Mouse (Mus musculus) embryo, embryonic 9.5 days (tissue): ENCODE measurements around the gene Rab22a.
A peak's percentile ranks its signal among the peaks of the same experiment; 100 is the strongest.
"Not testable (repeated sequence)": the region's sequence is repeated elsewhere in the genome, so short reads cannot be mapped to it uniquely, and the experiment has no call there.

Experiments
- DNase-seq: peaks from one replicate; pipeline ENCODE4 v3.0.0-alpha.2; 2017; ENCODE audit errors: extremely low spot score

Gene Rab22a

DNA sequence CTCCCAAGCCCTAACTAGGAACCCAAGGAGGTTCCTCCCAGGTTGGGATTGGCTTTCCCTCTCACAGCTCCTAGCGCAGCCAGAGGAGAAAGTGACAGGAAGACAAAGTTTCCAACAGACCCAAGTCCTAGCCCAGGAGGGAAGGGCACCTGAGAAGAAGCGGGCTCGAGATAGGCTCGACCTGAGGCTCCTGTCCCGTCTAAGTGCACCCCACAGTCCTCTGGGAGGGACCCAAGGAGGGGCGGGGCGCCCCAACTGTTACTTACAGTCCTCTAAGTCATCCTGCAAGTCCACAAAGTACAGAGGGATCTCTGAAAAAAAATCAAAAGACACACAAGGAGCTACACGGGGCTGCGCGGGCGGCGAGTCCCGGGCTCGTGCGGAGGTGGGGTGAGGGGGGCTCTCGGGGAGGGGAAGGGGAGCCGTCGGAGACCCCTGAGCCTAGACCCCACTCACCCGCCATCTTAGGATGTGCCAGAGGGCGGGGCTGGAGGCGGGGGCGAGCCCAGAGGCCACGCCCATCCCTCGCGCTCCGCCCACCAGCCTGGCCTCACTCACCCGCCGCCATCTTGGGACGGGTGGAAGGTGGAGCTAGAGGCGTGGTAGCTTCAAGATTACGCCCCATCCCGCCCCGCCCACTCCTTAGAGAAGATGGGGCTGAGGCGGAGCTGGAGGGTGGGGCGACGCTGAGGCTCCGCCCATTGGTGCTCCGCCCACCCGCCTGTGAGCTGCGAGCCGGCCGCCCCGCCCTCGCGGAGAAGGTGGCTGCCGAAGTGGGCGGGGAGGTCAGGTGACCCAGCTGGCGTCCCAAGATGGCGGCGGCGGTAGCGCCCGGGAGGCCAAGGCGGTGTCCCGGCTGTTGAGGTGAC lies at the start of gene Rab22a:
TSS of gene Rab22a (plus strand) at position 704 of the 869 bp plus-strand sequence.
- peak; percentile 99 for DNase-seq

DNA sequence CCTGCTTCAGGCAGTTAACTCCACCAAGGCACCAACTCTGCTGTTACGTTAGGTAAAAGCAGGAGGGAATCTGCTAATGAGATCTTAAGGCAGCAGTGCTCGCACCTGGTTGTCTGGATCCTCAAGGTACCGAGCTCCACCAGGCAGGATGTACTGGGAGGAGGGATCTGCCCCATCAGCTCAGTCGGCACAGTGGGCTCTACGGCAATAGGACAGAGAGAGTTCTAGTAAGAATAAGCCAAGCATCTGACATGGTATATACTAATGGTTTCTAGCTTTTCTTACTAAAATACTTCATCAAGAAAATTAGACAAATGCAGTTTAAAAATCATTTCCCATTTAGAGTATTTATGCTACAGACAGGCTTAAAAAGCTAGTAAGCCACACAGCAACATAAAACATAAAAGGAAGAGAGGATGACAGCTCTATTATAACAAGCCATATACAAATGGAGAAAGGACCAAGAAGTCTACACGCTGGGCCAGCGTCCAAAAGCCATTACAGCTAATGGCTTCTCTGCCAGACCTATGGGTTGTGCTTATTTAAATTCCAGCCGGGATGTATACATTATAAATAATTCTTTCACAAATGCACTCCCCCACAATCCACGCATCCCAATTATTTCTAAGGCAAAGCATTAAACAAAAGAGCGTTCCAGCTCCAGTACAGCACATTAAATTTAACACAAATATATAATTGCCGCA lies 44.0 kb upstream of the Rab22a start:
- no peak for DNase-seq

DNA sequence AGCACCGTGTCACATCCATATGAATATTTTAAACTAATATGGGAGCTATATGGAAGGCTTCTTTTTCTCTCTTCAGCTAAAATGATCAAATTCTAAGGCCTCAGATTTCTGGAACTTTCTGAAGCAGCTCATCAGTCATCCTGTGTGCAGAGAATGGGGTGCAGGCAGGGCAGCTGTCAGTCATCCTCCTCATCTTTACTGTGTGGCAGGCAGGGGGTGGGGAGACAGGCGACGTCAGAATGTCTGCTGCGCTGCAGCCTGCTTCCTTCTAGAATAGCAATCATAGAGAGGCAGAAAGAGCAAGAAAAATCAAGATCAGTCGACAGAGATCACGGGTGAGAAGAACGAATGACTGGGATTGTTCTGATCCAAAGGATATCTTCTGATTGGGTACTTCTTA lies 43.4 kb upstream of the Rab22a start:
- DNase-seq: no peak

DNA sequence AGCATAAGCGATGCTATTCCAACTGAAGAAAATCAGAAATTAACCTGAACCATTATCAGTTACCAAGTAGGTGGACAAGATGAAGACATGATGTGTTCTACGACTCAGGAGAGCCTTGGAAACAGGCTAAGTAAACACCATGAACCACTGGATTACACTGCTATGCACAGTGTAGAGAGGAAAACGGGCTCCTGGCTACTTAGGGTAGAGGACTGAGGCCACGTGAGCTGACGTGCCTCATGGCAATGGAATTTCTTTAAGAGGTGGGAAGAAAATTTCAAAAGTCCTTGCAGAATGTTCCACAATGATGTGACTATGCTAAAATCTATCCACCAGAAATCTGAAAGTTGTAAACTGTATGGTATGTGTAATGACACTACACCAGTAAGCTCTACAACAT lies 40.4 kb upstream of the Rab22a start:
- DNase-seq: no peak

DNA sequence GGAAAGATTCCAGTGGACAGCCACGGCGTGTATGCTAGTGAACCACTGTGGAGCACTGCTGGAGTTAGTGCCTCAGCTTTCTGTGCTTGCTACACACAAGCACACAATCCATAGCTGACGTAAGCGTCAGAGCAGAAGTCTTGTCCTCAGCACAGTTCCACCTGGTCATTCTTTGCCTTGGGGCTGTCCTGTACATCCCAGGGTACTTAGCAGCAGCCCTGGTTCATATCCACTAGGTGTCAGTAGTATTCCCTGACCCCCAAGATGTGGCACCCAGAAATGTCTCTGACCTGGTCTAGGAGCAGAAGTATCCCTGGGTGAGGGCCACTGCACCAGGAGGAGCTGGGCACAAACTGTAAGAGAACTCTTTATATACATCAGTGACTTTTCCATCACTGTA lies 38.9 kb upstream of the Rab22a start:
- DNase-seq: no peak

DNA sequence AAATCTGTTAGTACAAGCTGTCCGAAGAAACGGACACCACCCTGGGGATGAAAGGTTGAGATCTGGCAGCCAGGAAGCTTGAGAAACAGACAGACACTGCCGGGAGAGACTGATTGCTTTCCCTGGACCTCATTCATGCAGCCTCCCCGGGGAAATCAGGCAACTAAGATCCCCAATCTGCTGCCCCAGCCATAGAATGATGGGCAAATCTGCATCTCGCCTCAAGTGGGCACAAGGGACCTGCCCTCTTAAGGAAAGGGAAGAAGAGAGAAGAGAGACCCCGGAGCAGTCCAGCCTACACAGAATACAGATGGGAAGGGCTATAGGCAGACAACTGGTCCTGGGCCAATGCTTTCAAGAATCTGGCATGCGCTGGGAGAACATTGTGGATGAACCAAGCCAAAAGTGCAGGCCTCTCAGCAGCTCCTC lies 37.4 kb upstream of the Rab22a start:
- no peak for DNase-seq

DNA sequence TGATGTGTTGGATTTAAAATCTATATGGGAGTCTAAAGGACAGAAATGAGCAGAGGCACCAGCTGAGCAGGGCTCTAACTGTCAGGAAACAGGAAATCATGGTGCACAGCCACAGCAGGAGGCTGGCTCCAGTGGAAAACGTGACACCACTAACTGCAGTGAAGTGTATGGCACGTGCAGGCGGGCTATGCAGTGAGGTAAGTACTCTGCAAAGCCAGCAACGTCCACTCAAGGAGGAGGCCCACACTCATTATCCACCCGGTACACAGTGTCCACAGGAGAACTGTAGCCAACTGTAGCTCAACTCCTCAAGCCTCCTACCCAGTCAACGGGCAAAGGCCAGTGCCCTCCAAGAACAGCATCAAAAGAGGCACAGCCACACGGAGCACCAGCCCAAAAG lies 34.9 kb upstream of the Rab22a start:
- DNase-seq: no peak

DNA sequence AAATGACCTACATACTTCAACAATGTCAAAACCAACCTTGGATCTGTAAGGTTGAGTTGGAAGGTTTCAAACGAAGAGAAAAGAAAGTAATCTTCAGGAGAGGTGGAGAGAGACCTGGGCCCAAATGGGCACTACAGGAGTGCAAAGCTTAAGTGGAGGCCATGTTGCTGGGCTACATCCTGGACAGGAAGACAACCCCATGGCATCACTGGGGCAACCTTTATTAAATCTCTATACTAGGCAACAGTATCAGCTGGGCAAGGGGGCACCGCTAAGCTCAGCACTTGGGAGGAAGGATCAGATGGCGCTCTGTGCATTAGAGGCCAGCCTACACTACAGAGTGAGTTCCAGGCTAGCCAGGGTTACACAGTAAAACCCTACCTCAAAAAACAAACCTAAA lies 33.8 kb upstream of the Rab22a start:
- no peak for DNase-seq

DNA sequence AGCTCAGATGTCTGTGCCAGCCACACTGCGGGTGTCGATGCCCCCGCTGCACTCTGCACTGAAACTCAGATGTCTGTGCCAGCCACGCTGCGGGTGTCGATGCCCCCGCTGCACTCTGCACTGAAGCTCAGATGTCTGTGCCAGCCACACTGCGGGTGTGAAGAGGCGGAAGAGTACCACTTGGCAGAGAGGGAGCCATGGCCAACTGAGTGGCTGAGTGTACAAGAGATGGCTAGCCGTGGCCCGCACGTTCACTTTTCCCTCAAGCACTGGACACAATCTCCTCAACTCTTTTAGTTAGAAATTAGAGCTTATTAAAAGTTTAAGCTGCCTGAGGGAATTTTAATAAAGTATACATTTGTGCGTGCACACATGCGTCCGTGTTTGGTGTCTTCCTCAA lies 25.5 kb upstream of the Rab22a start:
- not testable (repeated sequence) for DNase-seq

DNA sequence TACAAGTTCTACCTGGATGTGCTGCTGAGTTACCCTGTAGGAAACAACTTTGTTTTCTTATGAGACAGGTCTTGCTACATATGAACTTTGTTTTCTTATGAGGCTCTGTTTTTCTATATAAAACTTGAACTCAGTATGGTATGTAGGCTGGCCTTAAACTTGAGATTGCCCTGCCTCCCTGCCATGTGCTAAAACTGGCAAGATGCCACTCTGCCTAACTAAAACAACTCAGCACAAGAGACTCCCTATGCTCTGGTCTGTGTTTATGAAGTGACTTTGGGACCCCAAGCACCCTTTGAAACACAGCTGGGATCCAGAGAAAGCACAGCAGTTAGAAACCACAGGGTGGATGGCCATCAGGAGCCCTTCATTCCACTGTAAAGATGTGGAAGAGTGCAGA lies 18.2 kb upstream of the Rab22a start:
- DNase-seq: no peak

DNA sequence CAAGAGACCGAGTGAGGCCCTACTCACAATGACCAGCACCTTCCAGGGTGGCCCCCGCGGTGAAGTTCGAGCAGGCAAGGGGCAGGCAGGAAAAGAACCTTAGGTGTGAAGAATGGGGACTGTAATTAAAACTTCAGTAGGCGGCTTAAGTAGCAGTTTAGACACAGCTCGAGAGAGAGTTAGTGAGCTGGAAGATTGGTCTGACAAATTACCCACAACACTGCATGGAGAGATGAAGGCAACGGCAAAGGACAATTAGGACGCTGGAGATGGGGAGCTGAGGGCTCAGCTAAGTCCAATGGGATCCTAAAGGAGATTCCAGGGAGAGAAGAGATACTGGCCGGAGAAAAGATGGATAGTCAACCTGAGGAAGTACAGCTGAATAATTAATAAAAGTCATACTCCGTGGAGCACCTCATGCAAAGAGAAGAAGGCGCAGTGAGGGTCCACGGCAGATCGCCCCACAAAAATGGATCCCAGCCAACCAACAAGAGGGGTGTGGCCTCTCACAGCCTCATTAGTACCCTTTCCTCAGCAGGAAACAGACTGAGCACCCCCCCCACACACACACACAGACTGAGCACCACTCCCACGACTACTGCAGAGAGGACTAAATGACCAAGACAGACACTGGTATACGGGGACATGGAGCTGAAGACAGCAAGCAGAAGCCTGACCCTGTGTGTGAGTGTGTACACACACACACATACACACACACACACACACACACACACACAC lies 17.1 kb upstream of the Rab22a start:
- DNase-seq: no peak

DNA sequence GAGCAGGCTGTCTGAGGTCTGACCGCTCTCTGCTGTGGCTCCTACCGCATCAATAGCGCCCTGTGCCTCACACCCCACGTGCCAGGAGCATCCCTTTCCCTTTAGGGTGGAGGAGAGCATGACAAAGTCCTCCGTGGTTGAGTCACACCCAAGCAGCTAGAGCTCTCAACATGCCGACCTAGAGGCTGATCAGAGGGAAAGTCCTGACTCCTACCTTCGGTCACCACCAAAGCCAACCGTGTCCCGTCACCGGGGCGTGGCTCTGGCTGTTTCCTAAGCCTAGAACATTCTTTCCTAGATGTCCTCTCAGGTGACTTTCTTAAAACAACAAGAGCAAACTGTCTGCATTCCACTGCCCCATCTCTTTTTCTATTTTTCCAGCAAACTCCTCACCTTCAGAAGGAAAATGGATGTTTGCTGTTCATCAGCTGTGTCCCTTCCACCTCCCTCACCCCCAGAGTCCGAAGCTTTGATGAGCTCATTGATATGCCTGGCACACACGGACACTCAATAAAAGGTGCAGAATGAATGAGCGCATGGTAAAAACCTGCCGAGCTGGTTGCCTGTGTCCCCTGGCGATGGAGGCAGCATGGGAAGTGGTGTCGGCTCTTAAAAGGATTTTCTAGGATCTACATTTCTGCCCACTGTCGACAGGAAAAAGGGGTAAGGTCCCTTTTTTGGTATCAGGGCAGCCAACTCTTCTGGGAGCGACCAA lies 12.2 kb upstream of the Rab22a start:
- DNase-seq: no peak

DNA sequence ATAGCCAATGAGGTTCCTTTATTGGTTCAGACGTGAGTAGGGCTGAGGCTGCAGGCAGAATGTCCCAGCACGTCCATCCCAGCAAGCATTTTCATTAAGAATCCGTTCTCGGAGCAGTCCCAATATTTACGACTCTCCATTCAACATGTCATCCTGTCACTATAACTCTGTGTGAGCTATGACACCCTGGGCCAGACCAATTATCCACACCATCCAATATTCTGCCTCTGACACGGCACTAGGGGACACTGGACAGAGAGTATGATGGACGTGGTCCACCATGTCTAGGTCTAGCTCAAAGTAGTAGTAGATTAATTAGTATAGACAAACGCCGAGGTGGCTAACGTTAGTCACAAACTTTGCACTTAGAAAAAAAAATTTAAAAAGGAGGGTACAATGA lies 9.8 kb upstream of the Rab22a start:
- DNase-seq: no peak

DNA sequence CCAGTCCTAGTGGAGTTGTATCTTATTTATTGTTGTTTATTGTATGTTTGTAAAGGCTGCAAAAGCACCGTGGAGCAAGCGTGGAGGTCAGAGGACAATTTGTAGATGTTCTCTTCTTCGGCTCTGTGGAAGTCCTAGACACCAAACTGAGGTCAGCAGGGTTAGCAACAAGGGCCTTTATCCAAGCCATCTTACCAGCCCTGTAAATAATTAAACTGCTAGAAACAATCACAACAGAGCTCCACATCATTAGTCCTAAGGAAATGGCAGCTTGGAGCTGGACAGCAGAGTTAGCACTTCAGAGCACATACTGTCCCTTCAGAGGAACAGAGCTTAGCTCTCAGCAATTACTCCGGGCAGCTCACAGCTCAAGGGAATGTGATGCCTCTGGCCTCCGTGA lies 6.0 kb upstream of the Rab22a start:
- no peak for DNase-seq

DNA sequence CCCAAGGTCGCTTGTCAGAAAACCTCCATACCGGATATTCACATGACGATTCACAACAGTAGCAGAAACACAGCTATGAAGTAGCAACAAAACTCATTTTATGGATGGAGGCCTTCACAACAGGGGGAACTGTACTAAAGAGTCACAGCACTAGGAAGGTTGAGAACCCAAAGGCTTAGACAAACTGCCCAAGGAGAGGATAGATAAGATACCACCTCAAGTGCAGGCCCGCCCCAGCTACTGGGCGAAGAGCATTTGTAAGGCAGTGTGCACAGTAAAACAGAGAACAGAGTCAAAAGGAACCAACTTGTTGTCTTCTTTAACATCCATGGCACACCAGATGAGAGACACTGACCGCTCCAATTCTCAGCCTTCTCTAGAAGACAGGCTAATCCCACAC lies 1.8 kb upstream of the Rab22a start:
- DNase-seq: no peak

DNA sequence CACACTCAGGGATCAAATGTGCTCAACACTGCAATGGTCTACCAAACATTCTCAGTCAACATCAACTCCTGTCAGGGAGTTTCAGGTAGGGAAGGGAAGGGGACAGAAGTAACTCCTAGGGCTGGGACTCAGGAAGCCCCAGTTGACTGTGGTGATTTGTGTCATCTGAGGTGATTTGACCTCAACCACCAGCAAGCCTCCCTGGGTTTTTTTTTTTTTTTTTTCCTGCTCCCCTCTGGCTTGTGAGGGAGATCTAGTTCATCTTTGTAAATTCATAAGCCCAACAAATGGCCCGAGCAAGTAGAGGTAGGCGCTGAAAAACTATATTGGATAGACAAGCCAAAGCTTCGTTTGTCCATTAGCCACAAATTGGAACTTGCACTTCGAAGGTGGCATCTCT lies 1.0 kb upstream of the Rab22a start:
- DNase-seq: no peak

DNA sequence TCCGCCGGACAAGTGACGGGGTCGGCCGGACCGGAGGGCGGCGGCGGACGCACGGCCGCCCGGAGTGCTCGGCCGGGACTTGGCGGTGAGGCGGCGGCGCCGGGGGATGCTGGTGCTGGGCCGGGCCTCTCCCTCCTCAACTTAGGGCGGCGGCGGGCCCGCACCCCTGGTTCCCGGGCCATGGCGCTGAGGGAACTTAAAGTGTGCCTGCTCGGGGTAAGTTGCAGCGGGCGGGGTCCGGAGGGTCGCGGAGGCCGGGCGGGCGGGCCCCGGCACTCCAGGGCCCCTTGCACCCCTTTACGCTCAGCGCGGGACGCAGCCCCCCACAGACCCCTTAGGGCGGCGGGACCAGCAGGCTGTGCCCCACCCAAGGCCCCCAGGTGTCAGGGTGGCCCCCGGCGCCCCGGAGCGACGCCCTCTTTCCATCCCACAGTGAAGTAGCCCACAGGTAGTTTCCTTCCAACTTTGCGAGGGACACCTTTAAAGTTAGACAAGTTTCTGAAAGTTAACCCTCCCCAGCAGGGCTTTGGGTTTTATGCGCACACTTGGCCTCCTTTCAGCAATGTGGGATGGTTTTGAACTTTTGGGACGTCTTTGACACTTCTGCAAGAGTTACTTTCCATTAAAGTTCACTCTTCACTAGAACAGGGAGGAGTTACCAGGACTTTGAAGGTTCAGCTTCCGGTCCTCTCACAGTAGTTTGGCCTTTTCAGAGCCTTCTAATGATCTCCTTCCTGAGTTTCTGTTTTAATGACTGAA lies 545 bp downstream of the Rab22a start:
- DNase-seq: peak; percentile 17

DNA sequence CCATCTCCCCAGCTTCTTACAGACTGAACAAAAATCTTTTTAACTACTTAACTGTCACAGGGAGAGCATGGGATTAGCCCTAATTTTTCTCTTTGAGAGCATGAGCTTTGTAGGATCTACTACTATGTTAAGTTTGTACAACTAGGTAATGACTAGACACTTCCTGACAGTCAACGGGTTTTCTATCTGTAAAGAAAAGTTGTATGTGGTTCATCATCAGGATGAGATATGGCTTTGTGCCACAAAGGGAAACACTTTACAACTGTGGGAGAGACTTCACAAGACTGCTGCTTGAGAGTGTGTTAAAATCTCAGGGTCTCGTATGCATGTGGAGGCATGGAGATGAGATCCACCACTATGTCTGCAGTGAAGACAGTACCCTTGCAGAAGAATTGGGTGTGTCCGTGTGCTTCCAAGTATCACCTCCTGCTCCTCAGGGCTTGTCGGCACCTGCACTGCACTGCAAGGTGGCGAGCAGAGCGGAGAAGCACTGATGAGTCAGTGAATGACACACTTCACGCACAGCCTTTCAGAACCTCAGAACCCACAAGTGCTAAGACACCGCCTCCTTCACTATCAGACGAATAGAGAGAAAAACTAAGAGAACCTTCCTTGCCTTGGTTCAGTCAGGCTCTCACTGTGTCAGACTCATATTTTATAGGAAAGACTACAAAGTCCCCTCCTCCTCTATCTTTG lies 2.8 kb downstream of the Rab22a start:
- no peak for DNase-seq

DNA sequence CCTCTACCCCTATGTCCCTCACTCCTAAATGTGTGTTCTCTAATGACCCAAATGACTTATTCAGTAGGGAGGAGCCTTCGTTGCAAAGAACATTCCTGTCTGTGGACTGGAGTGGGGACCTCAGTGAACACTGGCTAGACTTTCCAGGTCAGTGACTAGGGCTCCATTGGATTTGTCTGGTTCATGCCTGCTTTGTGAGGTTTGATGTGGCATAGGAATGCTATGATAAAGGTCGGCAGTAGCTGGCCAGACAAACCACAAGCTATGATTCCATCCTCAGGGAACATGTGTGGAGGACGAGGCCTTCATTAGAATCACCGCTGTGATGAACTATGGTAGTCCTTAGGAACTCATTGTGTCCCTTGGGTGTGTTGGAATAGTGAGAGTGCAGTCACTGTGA lies 5.2 kb downstream of the Rab22a start:
- no peak for DNase-seq

DNA sequence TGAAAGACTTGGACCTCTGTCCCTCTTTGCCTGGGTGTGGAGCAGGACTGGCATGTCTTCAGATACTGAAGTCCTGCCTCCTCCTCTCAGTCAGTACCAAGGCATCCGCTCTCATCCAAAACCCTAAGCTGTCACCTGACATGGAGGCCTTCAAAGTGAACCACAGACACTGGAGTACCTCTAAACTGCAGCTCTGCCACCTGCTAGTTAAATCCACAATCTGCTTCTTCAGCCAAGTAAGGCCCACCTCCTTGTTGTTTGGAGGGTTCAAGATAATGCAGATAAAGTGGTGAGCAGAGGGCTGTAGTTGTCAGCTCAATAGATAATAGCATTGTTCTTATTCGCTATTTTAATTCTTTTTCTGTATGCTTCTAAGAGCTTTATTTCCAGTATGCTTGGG lies 5.7 kb downstream of the Rab22a start:
- DNase-seq: no peak

DNA sequence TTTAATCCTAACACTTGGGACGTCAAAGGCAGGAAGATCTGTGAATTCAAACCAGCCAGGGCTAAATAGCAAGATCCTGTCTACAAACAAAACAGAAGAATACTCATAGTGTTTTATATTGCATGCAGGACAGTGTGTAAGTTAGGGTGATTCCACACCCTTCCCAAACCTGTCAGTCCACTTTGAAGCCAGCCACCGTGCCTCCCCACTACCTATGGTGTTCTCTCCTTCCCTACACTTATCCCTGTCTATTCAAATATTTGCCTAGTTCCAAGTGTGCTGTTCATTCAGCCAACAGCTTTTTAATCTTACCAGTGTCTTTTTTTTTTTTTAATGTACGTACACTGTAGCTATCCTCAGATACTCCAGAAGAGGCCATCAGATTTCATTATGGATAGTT lies 7.3 kb downstream of the Rab22a start:
- DNase-seq: no peak
